Mouse (Mus musculus) mouse embryonic stem cell (cell line): ENCODE measurements around the gene Olfr1322.

ENCODE experiments used
- in situ Hi-C, 2 experiments: fragments of 300-500 bp; cut with MboI; formaldehyde crosslinking; loops; 1 replicate in 1 of 2; 3 replicates in 1 of 2; pipeline ENCODE4 v1.14.3; 2019 to 2020; ENCODE audit warnings: low sequenced_read_pairs in 2 of 2, low pct_unique_long_range_greater_than_20kb in 1 of 2, mixed read lengths in 1 of 2; ENCODE audit not compliant: unreplicated experiment in 1 of 2

Gene Olfr1322

GRCm38 (mm10) chrX:49891383-49891782, at the start of gene Olfr1322:
Gene Olfr1322, minus strand, starts transcription at chrX:49891483.
- in situ Hi-C loops: no loop called here

- in situ Hi-C loops: no loop called here
Measured at GRCm38 (mm10) chrX:49877651-49878349, 13.5 kb downstream of the Olfr1322 start.
